Mouse (Mus musculus) stomach, embryonic 16.5 days (tissue): ENCODE results near the gene Mon2. TPM values are rescaled to one million over a fixed set of nuclear protein-coding genes. Genes with fewer than 3 reads are reported as not detected.
"Not testable (repeated sequence)": the region's sequence is repeated elsewhere in the genome, so short reads cannot be mapped to it uniquely, and the experiment has no call there.

ENCODE experiments used
- ATAC-seq: fragments of 200-750 bp; cut with Nextera tagmentation; 2 replicates; pipeline ENCODE4 v1.8.0; 2017; ENCODE audit warnings: moderate number of reproducible peaks, moderate TSS enrichment; ENCODE audit not compliant: insufficient read depth, low FRiP score
- H3K27ac ChIP-seq: fragments of 300-500 bp; sonication (generic); 2 replicates; pipeline ENCODE4 v1.5.1; 2014; ENCODE audit warnings: low read length
- H3K27me3 ChIP-seq: fragments of 300-500 bp; sonication (generic); 2 replicates; pipeline ENCODE4 v1.6.1; 2014; ENCODE audit warnings: low read length, control low read depth, mixed read lengths; ENCODE audit not compliant: control insufficient read depth, insufficient read depth
- H3K36me3 ChIP-seq: fragments of 300-500 bp; sonication (generic); 2 replicates; pipeline ENCODE4 v1.6.1; 2014; ENCODE audit warnings: low read length; ENCODE audit not compliant: control insufficient read depth, insufficient read depth
- H3K4me1 ChIP-seq: fragments of 300-500 bp; sonication (generic); 2 replicates; pipeline ENCODE4 v1.6.1; 2014; ENCODE audit warnings: low read length, control low read depth, mixed read lengths; ENCODE audit not compliant: control insufficient read depth, insufficient read depth
- H3K4me2 ChIP-seq: fragments of 300-500 bp; sonication (generic); 2 replicates; pipeline ENCODE4 v1.6.1; 2014; ENCODE audit warnings: low read depth, low read length, mixed read lengths
- H3K4me3 ChIP-seq: fragments of 300-500 bp; sonication (generic); replicated peaks from 2 replicates; pipeline ENCODE4 v1.5.1; 2014; ENCODE audit warnings: mild to moderate bottlenecking, low read length
- H3K9ac ChIP-seq: fragments of 300-500 bp; sonication (generic); 2 replicates; pipeline ENCODE4 v1.6.1; 2014; ENCODE audit warnings: low read length
- H3K9me3 ChIP-seq: fragments of 300-500 bp; sonication (generic); replicated peaks from 2 replicates; pipeline ENCODE4 v1.6.1; 2016; ENCODE audit warnings: low read length, control low read depth; ENCODE audit not compliant: control insufficient read depth
- WGBS: fragments of 180-500 bp; shearing (Covaris S2); extraction: QIAGEN DNeasy Blood & Tissue Kit; methylation state at CpG from one replicate; pipeline ENCODE4 v1.1.7; 2014; 5-methylcytosine and 5-hydroxymethylcytosine counted together
- polyA plus RNA-seq: library from polyadenylated mRNA; unstranded; fragments of >200 nt; fragmentation: Nextera tagmentation; extraction: Ambion mirVana; gene quantifications from 2 replicates; pipeline ENCODE4 v1.2.1, GENCODE M21; 2015

The Mon2 gene
- polyA plus RNA-seq, 1 experiment from 2014 or later = 15.4 TPM

- H3K4me2 ChIP-seq = no peak overlapping the region
- H3K4me1 ChIP-seq = no peaks in the 10 kb centered on the region; the same call in 1 of the 2 replicates
- H3K4me3 ChIP-seq = no peak overlapping the region
- H3K36me3 ChIP-seq = no peaks in the 10 kb centered on the region
- no peak overlapping the region for H3K27ac ChIP-seq
- no peak overlapping the region for H3K9ac ChIP-seq
- no peaks in the 10 kb centered on the region for H3K27me3 ChIP-seq
- WGBS = 78% methylated on average over 7 of the region's 7 CpGs
- no peak for ATAC-seq
- no peaks in the 10 kb centered on the region for H3K9me3 ChIP-seq
Observed at GRCm38 (mm10) chr10:123052021-123052420, 24.3 kb downstream of the Mon2 start.

DNA sequence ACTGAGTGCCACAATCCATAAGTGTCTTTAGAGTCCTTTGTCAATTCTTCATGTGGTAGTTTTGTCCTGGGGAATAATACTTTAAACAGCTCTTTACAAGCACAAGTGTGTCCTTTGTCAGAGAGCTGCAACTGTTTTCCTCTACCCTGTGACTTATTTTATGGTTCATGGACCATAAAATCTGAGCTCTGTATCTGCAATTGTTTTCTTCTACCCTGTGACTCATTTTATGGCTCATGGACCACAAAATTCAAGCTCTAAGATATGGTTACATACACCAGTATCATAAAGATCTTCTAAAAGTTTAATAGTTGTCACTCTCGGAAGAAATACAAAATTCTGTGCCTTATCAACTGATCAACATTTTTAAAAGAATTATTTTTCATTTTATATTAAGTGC, 27.6 kb downstream of the Mon2 start:
- Histone ChIP-seq H3K9ac (no peak overlapping the region), H3K36me3 (no peaks in the 10 kb centered on the region; the same call in 1 of the 2 replicates), H3K9me3 (no peaks in the 10 kb centered on the region), H3K4me3 (no peak overlapping the region), H3K27me3 (no peaks in the 10 kb centered on the region), H3K4me2 (no peak overlapping the region), H3K4me1 (no peaks in the 10 kb centered on the region; the same call in 1 of the 2 replicates), H3K27ac (no peak overlapping the region)
- ATAC-seq = no peak
- 83% methylated on average over 1 of the region's 1 CpGs for WGBS

- H3K27me3 ChIP-seq = no peaks in the 10 kb centered on the region
- H3K9ac ChIP-seq = no peak overlapping the region
- H3K4me3 ChIP-seq = no peak overlapping the region
- ATAC-seq = no peak
- no peaks in the 10 kb centered on the region for H3K9me3 ChIP-seq
- peaks cover 6% of the 10 kb centered on the region; the same call in 1 of the 2 replicates for H3K36me3 ChIP-seq
- WGBS = 61% methylated on average over 2 of the region's 2 CpGs
- no peak overlapping the region for H3K4me2 ChIP-seq
- no peaks in the 10 kb centered on the region for H3K4me1 ChIP-seq
- H3K27ac ChIP-seq = no peak overlapping the region
Observed at GRCm38 (mm10) chr10:123039936-123040335, 36.4 kb downstream of the Mon2 start.

- Histone ChIP-seq H3K4me3 (no peak overlapping the region), H3K9me3 (no peaks in the 10 kb centered on the region), H3K27ac (no peak overlapping the region), H3K27me3 (no peaks in the 10 kb centered on the region), H3K36me3 (peaks cover 22% of the 10 kb centered on the region), H3K4me2 (no peak overlapping the region), H3K4me1 (no peaks in the 10 kb centered on the region), H3K9ac (no peak overlapping the region)
- ATAC-seq = no peak
- WGBS = 85% methylated on average over 14 of the region's 14 CpGs
Observed at GRCm38 (mm10) chr10:123032078-123032646, 44.1 kb downstream of the Mon2 start.

DNA sequence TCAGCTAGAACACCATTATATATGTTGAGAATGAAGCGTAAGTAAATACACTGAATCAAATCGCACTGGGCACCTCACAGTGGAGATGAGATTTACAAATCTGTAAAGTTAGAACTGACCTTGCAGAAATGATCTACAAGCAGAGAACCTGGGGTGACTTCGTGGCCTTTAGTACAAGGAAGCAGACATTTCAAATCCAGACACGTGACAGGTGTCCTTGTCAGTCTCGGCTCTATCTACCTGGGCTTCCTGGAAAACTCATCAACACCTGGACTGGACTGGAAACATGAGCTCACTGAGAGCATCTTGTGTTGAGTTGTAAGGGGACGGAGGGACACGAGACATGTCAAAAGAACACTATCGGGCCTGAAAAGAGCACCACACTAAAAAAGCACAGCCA, 44.9 kb downstream of the Mon2 start:
- H3K9ac ChIP-seq = no peak overlapping the region
- no peak overlapping the region for H3K27ac ChIP-seq
- no peaks in the 10 kb centered on the region for H3K4me1 ChIP-seq
- H3K36me3 ChIP-seq = peaks cover 18% of the 10 kb centered on the region
- 91% methylated on average over 8 of the region's 8 CpGs for WGBS
- no peaks in the 10 kb centered on the region for H3K27me3 ChIP-seq
- no peak overlapping the region for H3K4me3 ChIP-seq
- H3K4me2 ChIP-seq = no peak overlapping the region
- H3K9me3 ChIP-seq = no peaks in the 10 kb centered on the region
- ATAC-seq = no peak

- H3K4me1 ChIP-seq = no peaks in the 10 kb centered on the region
- H3K27me3 ChIP-seq = no peaks in the 10 kb centered on the region
- no peaks in the 10 kb centered on the region for H3K9me3 ChIP-seq
- H3K36me3 ChIP-seq = peaks cover 20% of the 10 kb centered on the region
- no peak overlapping the region for H3K4me2 ChIP-seq
- H3K4me3 ChIP-seq = no peak overlapping the region
- WGBS = 88% methylated on average over 9 of the region's 9 CpGs
- H3K9ac ChIP-seq = no peak overlapping the region
- no peak overlapping the region for H3K27ac ChIP-seq
- ATAC-seq = no peak
Observed at GRCm38 (mm10) chr10:123030589-123030988, 45.7 kb downstream of the Mon2 start.

DNA sequence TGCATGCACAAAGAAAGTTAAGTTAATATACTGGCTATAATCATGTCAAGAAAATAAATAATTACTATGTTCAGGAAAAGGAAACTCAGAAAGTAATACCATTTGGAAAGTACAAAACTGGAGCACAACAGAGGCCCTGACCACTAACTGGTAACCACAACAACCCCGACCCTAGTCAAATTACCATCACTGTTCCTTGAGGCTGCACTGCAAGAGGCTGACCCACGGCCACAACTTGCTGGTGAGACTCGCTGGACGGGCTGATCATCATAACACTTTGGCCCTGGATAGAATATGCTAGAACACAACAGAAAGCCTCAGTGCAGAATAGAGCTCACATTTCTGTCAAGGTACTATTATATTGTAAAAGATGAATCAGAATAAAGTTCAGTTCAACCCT, 47.4 kb downstream of the Mon2 start:
- no peak for ATAC-seq
- H3K9me3 ChIP-seq = no peaks in the 10 kb centered on the region
- WGBS = 91% methylated on average over 4 of the region's 4 CpGs
- H3K4me1 ChIP-seq = no peaks in the 10 kb centered on the region
- no peaks in the 10 kb centered on the region for H3K27me3 ChIP-seq
- H3K36me3 ChIP-seq = peaks cover 21% of the 10 kb centered on the region
- no peak overlapping the region for H3K9ac ChIP-seq
- no peak overlapping the region for H3K4me3 ChIP-seq
- no peak overlapping the region for H3K4me2 ChIP-seq
- no peak overlapping the region for H3K27ac ChIP-seq

DNA sequence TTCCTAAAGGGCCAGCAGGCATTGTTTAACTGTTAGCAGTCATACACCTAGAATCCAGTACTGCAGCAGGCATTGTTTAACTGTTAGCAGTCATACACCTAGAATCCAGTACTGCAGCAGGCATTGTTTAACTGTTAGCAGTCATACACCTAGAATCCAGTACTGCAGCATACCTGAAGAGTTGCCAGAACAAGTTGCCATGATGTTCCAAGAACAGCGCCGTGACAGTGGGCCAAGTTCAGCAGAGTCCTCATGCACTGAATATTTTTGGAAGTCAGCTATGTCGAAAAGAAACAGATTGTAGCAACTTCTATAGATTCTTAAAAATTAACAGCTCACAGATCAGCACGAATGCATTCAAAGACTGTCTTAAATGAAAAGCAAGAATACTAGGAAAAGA, 49.6 kb downstream of the Mon2 start:
- peaks cover 21% of the 10 kb centered on the region for H3K36me3 ChIP-seq
- H3K4me2 ChIP-seq, H3K4me1 ChIP-seq, ATAC-seq, H3K9me3 ChIP-seq, H3K9ac ChIP-seq, H3K27ac ChIP-seq, H3K4me3 ChIP-seq, H3K27me3 ChIP-seq: not testable (repeated sequence)
- 85% methylated on average over 4 of the region's 4 CpGs for WGBS

- 48% methylated on average over 18 of the region's 18 CpGs for WGBS
- Histone ChIP-seq H3K9ac (no peak overlapping the region), H3K4me1 (no peaks in the 10 kb centered on the region), H3K27ac (no peak overlapping the region), H3K9me3 (no peaks in the 10 kb centered on the region), H3K4me3 (no peak overlapping the region), H3K27me3 (no peaks in the 10 kb centered on the region), H3K36me3 (peaks cover 30% of the 10 kb centered on the region), H3K4me2 (no peak overlapping the region)
- ATAC-seq = no peak
Observed at GRCm38 (mm10) chr10:123013435-123013834, 62.9 kb downstream of the Mon2 start.
